Mouse (Mus musculus): ENCODE data around the gene Polr2b. TPM values are rescaled to one million over a fixed set of nuclear protein-coding genes. Genes with fewer than 3 reads are reported as not detected.

Gene Polr2b
- polyA plus RNA-seq, 1 experiment = 24.3 TPM

- TF ChIP-seq CEBPB (IDR thresholded peaks at IDR 0.05; ENCODE audit: low read depth) (no peak), MYOD1 (IDR thresholded peaks at IDR 0.05; ENCODE audit: control insufficient read depth, insufficient read length, low read depth) (peak; percentile 48)
- no peak overlapping the region for H3ac ChIP-seq (ENCODE audit: control insufficient read depth, insufficient read length, low read depth)
Observed at GRCm38 (mm10) chr5:77374945-77375344, 65.0 kb downstream of the Polr2b start.

GRCm38 (mm10) chr5:77375546-77375945 is 65.6 kb downstream of the Polr2b start:
- Histone ChIP-seq H3K4me3 (ENCODE audit: insufficient read depth, poor library complexity, severe bottlenecking) (no peak overlapping the region), H3K79me3 (ENCODE audit: low read depth) (peaks cover 10% of the 10 kb centered on the region), H3K79me2 (ENCODE audit: control insufficient read depth, insufficient read depth) (peaks cover 42% of the 10 kb centered on the region), H3K27me3 (ENCODE audit: control insufficient read depth, insufficient read depth, insufficient read length) (no peaks in the 10 kb centered on the region), H3ac (ENCODE audit: control insufficient read depth, insufficient read length, low read depth) (no peak overlapping the region), H3K36me3 (ENCODE audit: control insufficient read depth, insufficient read depth) (no peaks in the 10 kb centered on the region)
- TF ChIP-seq MYOG (IDR thresholded peaks at IDR 0.05; ENCODE audit: control insufficient read depth, extremely low read depth, insufficient read length) (no peak), FOSL1 (IDR thresholded peaks at IDR 0.05; ENCODE audit: insufficient read depth, low read length, poor library complexity, severe bottlenecking) (no peak)

More at GRCm38 (mm10) chr5:77374945-77375344, 65.0 kb downstream of the Polr2b start:
- H3K36me3 ChIP-seq (ENCODE audit: control insufficient read depth, insufficient read depth) = peaks cover 4% of the 10 kb centered on the region
- H3K4me3 ChIP-seq (ENCODE audit: insufficient read depth, poor library complexity, severe bottlenecking) = no peak overlapping the region
- peaks cover 42% of the 10 kb centered on the region for H3K79me2 ChIP-seq (ENCODE audit: control insufficient read depth, insufficient read depth)
- H3K27me3 ChIP-seq (ENCODE audit: control insufficient read depth, insufficient read depth, insufficient read length) = no peaks in the 10 kb centered on the region
- H3K79me3 ChIP-seq (ENCODE audit: low read depth) = peaks cover 15% of the 10 kb centered on the region

GRCm38 (mm10) chr5:77378027-77378426 is 68.1 kb downstream of the Polr2b start:
- TF ChIP-seq MAX (IDR thresholded peaks at IDR 0.05) (no peak), USF1 (IDR thresholded peaks at IDR 0.05; ENCODE audit: low read depth) (no peak), FOSL1 (IDR thresholded peaks at IDR 0.05; ENCODE audit: insufficient read depth, low read length, poor library complexity, severe bottlenecking) (no peak), CEBPB (IDR thresholded peaks at IDR 0.05; ENCODE audit: low read depth) (no peak)
- H3K36me3 ChIP-seq (ENCODE audit: control insufficient read depth, insufficient read depth) = no peaks in the 10 kb centered on the region

GRCm38 (mm10) chr5:77379434-77380135 is 69.6 kb downstream of the Polr2b start:
- no peaks in the 10 kb centered on the region for H3K36me3 ChIP-seq (ENCODE audit: control insufficient read depth, insufficient read depth)
- no peak for TF ChIP-seq CEBPB (IDR thresholded peaks at IDR 0.05; ENCODE audit: low read depth)
- TF ChIP-seq USF1 (IDR thresholded peaks at IDR 0.05; ENCODE audit: low read depth) = no peak
- no peak for TF ChIP-seq MYOD1 (IDR thresholded peaks at IDR 0.05; ENCODE audit: control insufficient read depth, insufficient read length, low read depth)
- no peak overlapping the region for H3ac ChIP-seq (ENCODE audit: control insufficient read depth, insufficient read length, low read depth)
- no peaks in the 10 kb centered on the region for H3K27me3 ChIP-seq (ENCODE audit: control insufficient read depth, insufficient read depth, insufficient read length)
- H3K79me3 ChIP-seq (ENCODE audit: low read depth) = peaks cover 17% of the 10 kb centered on the region
- H3K4me3 ChIP-seq (ENCODE audit: insufficient read depth, poor library complexity, severe bottlenecking) = no peak overlapping the region
- peaks cover 55% of the 10 kb centered on the region for H3K79me2 ChIP-seq (ENCODE audit: control insufficient read depth, insufficient read depth)

More at GRCm38 (mm10) chr5:77378027-77378426, 68.1 kb downstream of the Polr2b start:
- Histone ChIP-seq H3K79me2 (ENCODE audit: control insufficient read depth, insufficient read depth) (peaks cover 48% of the 10 kb centered on the region), H3K4me3 (ENCODE audit: insufficient read depth, poor library complexity, severe bottlenecking) (no peak overlapping the region), H3K27me3 (ENCODE audit: control insufficient read depth, insufficient read depth, insufficient read length) (no peaks in the 10 kb centered on the region), H3ac (ENCODE audit: control insufficient read depth, insufficient read length, low read depth) (no peak overlapping the region), H3K79me3 (ENCODE audit: low read depth) (peaks cover 19% of the 10 kb centered on the region)

GRCm38 (mm10) chr5:77380321-77380901 is 70.5 kb downstream of the Polr2b start:
- Histone ChIP-seq H3K27me3 (ENCODE audit: control insufficient read depth, insufficient read depth, insufficient read length) (no peaks in the 10 kb centered on the region), H3K79me2 (ENCODE audit: control insufficient read depth, insufficient read depth) (peaks cover 63% of the 10 kb centered on the region), H3K4me3 (ENCODE audit: insufficient read depth, poor library complexity, severe bottlenecking) (no peak overlapping the region), H3ac (ENCODE audit: control insufficient read depth, insufficient read length, low read depth) (no peak overlapping the region), H3K79me3 (ENCODE audit: low read depth) (peaks cover 17% of the 10 kb centered on the region), H3K36me3 (ENCODE audit: control insufficient read depth, insufficient read depth) (no peaks in the 10 kb centered on the region)
- TF ChIP-seq USF1 (IDR thresholded peaks at IDR 0.05; ENCODE audit: low read depth) (no peak), CTCF (IDR thresholded peaks at IDR 0.05; ENCODE audit: control insufficient read depth, insufficient read depth, insufficient read length) (no peak), CEBPB (IDR thresholded peaks at IDR 0.05; ENCODE audit: low read depth) (no peak), FOSL1 (IDR thresholded peaks at IDR 0.05; ENCODE audit: insufficient read depth, low read length, poor library complexity, severe bottlenecking) (no peak), MAX (IDR thresholded peaks at IDR 0.05) (no peak), MYOG (IDR thresholded peaks at IDR 0.05; ENCODE audit: control insufficient read depth, extremely low read depth, insufficient read length) (no peak), MYOD1 (IDR thresholded peaks at IDR 0.05; ENCODE audit: control insufficient read depth, insufficient read length, low read depth) (no peak)

GRCm38 (mm10) chr5:77381283-77381682 is 71.3 kb downstream of the Polr2b start:
- Histone ChIP-seq H3K27me3 (ENCODE audit: control insufficient read depth, insufficient read depth, insufficient read length) (no peaks in the 10 kb centered on the region), H3ac (ENCODE audit: control insufficient read depth, insufficient read length, low read depth) (no peak overlapping the region), H3K79me2 (ENCODE audit: control insufficient read depth, insufficient read depth) (peaks cover 72% of the 10 kb centered on the region), H3K4me3 (ENCODE audit: insufficient read depth, poor library complexity, severe bottlenecking) (no peak overlapping the region), H3K79me3 (ENCODE audit: low read depth) (peaks cover 22% of the 10 kb centered on the region), H3K36me3 (ENCODE audit: control insufficient read depth, insufficient read depth) (no peaks in the 10 kb centered on the region)
- TF ChIP-seq MYOG (IDR thresholded peaks at IDR 0.05; ENCODE audit: control insufficient read depth, extremely low read depth, insufficient read length) (no peak), FOSL1 (IDR thresholded peaks at IDR 0.05; ENCODE audit: insufficient read depth, low read length, poor library complexity, severe bottlenecking) (no peak), CTCF (IDR thresholded peaks at IDR 0.05; ENCODE audit: control insufficient read depth, insufficient read depth, insufficient read length) (no peak), USF1 (IDR thresholded peaks at IDR 0.05; ENCODE audit: low read depth) (no peak), MAX (IDR thresholded peaks at IDR 0.05) (no peak), CEBPB (IDR thresholded peaks at IDR 0.05; ENCODE audit: low read depth) (no peak), MYOD1 (IDR thresholded peaks at IDR 0.05; ENCODE audit: control insufficient read depth, insufficient read length, low read depth) (no peak)
